Mouse (Mus musculus): ENCODE data around the gene Atxn1. TPM values are rescaled to one million over a fixed set of nuclear protein-coding genes. Genes with fewer than 3 reads are reported as not detected.
A peak's percentile ranks its signal among the peaks of the same experiment; 100 is the strongest.

Gene Atxn1
- polyA plus RNA-seq, 1 experiment, result 34.9 TPM

DNA sequence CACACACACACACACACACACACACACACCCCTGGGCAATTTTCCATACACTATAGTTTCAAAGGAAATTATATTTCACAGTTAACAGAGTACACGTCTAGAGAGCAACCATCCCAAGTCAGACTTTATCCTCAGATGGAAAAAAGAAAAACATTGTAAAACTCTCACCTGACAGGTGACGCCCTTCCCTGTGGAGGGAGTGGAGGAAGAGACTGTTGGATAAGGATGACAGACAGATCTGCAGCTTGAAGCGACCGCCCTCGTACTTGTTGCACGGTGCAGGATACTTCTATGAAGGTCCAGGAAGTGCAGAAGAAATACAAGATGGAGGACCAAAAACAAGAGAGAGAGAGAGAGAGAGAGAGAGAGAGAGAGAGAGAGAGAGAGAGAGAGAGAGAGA, 8.5 kb downstream of the Atxn1 start:
- TF ChIP-seq CTCF (IDR thresholded peaks at IDR 0.05; ENCODE audit: extremely low read depth, insufficient read length, insufficient replicate concordance, low read depth, low read length), result no peak
- TF ChIP-seq POLR2A (IDR thresholded peaks at IDR 0.05; ENCODE audit: low read depth, low read length), result no peak
- H3K4me3 ChIP-seq (ENCODE audit: low read depth, low read length), result no peak overlapping the region
- H3K4me1 ChIP-seq (ENCODE audit: control insufficient read depth, insufficient read depth, insufficient read length, low read length), result peaks cover 30% of the 10 kb centered on the region; the same call in 1 of the 2 replicates
- WGBS, result 40% methylated on average over 6 of the region's 6 CpGs
- no peaks in the 10 kb centered on the region for H3K36me3 ChIP-seq (ENCODE audit: control insufficient read depth, insufficient read depth, low read length)
- H3K27me3 ChIP-seq (ENCODE audit: control insufficient read depth, insufficient read depth, low read length), result no peaks in the 10 kb centered on the region
- H3K27ac ChIP-seq (ENCODE audit: insufficient read depth, low read depth, low read length), result peak overlapping the region; percentile 83

GRCm38 (mm10) chr13:45955370-45956055, 9.3 kb downstream of the Atxn1 start:
- Histone ChIP-seq H3K4me3 (ENCODE audit: low read depth, low read length) (no peak overlapping the region), H3K27ac (ENCODE audit: insufficient read depth, low read depth, low read length) (peak overlapping the region; percentile 83), H3K4me1 (ENCODE audit: control insufficient read depth, insufficient read depth, insufficient read length, low read length) (peaks cover 34% of the 10 kb centered on the region; the same call in 1 of the 2 replicates), H3K27me3 (ENCODE audit: control insufficient read depth, insufficient read depth, low read length) (no peaks in the 10 kb centered on the region), H3K36me3 (ENCODE audit: control insufficient read depth, insufficient read depth, low read length) (no peaks in the 10 kb centered on the region)
- TF ChIP-seq CTCF (IDR thresholded peaks at IDR 0.05; ENCODE audit: extremely low read depth, insufficient read length, insufficient replicate concordance, low read depth, low read length), result no peak
- TF ChIP-seq POLR2A (IDR thresholded peaks at IDR 0.05; ENCODE audit: low read depth, low read length), result no peak
- WGBS, result 75% methylated on average over 9 of the region's 9 CpGs

- Histone ChIP-seq H3K27me3 (ENCODE audit: control insufficient read depth, insufficient read depth, low read length) (no peaks in the 10 kb centered on the region), H3K36me3 (ENCODE audit: control insufficient read depth, insufficient read depth, low read length) (no peaks in the 10 kb centered on the region; the same call in 1 of the 2 replicates), H3K4me1 (ENCODE audit: control insufficient read depth, insufficient read depth, insufficient read length, low read length) (peaks cover 26% of the 10 kb centered on the region; the same call in 1 of the 2 replicates), H3K4me3 (ENCODE audit: low read depth, low read length) (no peak overlapping the region), H3K27ac (ENCODE audit: insufficient read depth, low read depth, low read length) (no peak overlapping the region)
- 91% methylated on average over 4 of the region's 4 CpGs for WGBS
- TF ChIP-seq POLR2A (IDR thresholded peaks at IDR 0.05; ENCODE audit: low read depth, low read length) (no peak), CTCF (IDR thresholded peaks at IDR 0.05; ENCODE audit: extremely low read depth, insufficient read length, insufficient replicate concordance, low read depth, low read length) (no peak)
Observed at GRCm38 (mm10) chr13:45953098-45953497, 11.7 kb downstream of the Atxn1 start.

DNA sequence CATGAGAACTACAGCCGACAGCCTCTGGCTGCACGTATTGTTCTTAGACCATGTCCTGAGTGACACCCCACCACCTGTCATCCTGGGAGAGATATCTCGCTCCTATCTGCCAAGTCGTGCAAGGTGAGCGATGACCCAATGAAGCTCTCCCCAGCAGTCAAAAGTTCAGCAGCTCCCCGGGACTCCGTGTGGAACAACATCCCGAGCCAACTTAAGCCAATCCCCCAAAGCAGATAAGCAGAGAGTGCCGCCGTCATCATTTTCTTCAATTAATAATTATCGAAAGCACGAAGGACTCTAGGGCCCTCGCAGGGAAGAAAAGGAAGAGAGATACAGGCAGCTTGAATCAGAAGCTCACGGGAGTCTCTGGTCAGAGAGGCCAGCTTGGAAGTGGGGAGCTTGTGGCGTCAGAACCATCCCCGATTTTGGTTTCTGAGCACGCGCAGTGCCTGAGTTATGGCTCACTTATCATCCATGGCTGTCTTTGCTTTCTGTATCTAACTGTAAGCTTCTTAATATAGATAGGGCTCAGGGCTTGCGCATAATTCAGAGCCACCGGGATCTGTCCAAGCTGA, 13.7 kb downstream of the Atxn1 start:
- H3K27me3 ChIP-seq (ENCODE audit: control insufficient read depth, insufficient read depth, low read length), result no peaks in the 10 kb centered on the region
- peak overlapping the region; percentile 88 for H3K27ac ChIP-seq (ENCODE audit: insufficient read depth, low read depth, low read length)
- no peaks in the 10 kb centered on the region; the same call in 1 of the 2 replicates for H3K36me3 ChIP-seq (ENCODE audit: control insufficient read depth, insufficient read depth, low read length)
- TF ChIP-seq CTCF (IDR thresholded peaks at IDR 0.05; ENCODE audit: extremely low read depth, insufficient read length, insufficient replicate concordance, low read depth, low read length) (no peak), POLR2A (IDR thresholded peaks at IDR 0.05; ENCODE audit: low read depth, low read length) (peak; percentile 70; the same call in 1 of the 2 replicates)
- WGBS, result 28% methylated on average over 20 of the region's 20 CpGs
- peaks cover 21% of the 10 kb centered on the region; the same call in 1 of the 2 replicates for H3K4me1 ChIP-seq (ENCODE audit: control insufficient read depth, insufficient read depth, insufficient read length, low read length)
- H3K4me3 ChIP-seq (ENCODE audit: low read depth, low read length), result peak overlapping the region; percentile 43

DNA sequence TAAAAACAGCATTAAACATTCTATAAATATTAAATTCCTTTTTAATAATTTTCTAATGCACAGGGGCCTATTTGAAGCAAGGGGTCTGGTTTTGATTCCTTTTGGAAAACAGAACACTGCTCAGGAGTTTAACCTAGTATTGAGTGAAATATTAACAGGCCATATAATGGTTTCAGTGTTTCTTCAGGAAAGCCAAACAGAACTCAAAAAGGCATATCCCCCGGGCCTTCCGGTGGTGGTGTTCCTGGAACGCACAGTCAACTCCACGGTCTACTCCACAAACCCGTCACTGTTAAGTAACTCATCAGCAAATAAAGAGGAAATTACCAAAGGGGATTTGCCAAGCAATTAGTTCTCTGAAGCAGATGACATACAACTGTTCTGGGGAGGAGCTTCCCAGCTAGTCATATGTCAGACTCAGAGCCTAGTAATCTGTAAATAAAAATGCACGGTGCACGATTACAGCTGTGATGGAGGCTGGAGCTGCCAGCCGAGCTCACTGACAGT, 14.4 kb downstream of the Atxn1 start:
- 33% methylated on average over 8 of the region's 8 CpGs for WGBS

GRCm38 (mm10) chr13:45946136-45946535, 18.7 kb downstream of the Atxn1 start:
- Histone ChIP-seq H3K4me3 (ENCODE audit: low read depth, low read length) (no peak overlapping the region), H3K27me3 (ENCODE audit: control insufficient read depth, insufficient read depth, low read length) (no peaks in the 10 kb centered on the region), H3K36me3 (ENCODE audit: control insufficient read depth, insufficient read depth, low read length) (no peaks in the 10 kb centered on the region; the same call in 1 of the 2 replicates), H3K4me1 (ENCODE audit: control insufficient read depth, insufficient read depth, insufficient read length, low read length) (peaks cover 7% of the 10 kb centered on the region; the same call in 1 of the 2 replicates), H3K27ac (ENCODE audit: insufficient read depth, low read depth, low read length) (no peak overlapping the region)
- TF ChIP-seq POLR2A (IDR thresholded peaks at IDR 0.05; ENCODE audit: low read depth, low read length) (no peak), CTCF (IDR thresholded peaks at IDR 0.05; ENCODE audit: extremely low read depth, insufficient read length, insufficient replicate concordance, low read depth, low read length) (no peak)
- WGBS, result 96% methylated on average over 11 of the region's 11 CpGs

More for the DNA sequence above, 14.4 kb downstream of the Atxn1 start:
- Histone ChIP-seq H3K36me3 (ENCODE audit: control insufficient read depth, insufficient read depth, low read length) (no peaks in the 10 kb centered on the region; the same call in 1 of the 2 replicates), H3K27ac (ENCODE audit: insufficient read depth, low read depth, low read length) (peak overlapping the region; percentile 83), H3K4me1 (ENCODE audit: control insufficient read depth, insufficient read depth, insufficient read length, low read length) (peaks cover 14% of the 10 kb centered on the region; the same call in 1 of the 2 replicates), H3K4me3 (ENCODE audit: low read depth, low read length) (no peak overlapping the region; the same call in 1 of the 2 replicates), H3K27me3 (ENCODE audit: control insufficient read depth, insufficient read depth, low read length) (no peaks in the 10 kb centered on the region)
- TF ChIP-seq POLR2A (IDR thresholded peaks at IDR 0.05; ENCODE audit: low read depth, low read length), result no peak

DNA sequence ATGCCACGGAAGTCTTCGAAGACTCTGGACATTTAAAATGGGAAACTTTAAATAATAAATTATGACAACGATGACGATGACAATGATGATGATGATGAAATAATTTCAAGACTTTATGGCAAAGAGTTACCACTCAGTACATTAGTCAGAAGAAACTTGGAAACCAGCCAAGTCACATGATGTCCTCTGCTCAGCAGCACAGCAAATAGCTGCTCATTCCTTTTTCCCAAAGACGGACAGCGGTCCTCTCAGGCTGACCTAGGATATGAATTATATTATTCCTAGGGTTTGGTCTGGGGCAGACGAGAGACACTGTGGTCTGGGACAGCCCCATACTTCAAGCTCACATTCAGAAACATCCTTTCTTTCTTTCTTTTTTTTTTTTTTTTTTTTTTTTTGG, 22.5 kb downstream of the Atxn1 start:
- Histone ChIP-seq H3K4me1 (ENCODE audit: control insufficient read depth, insufficient read depth, insufficient read length, low read length) (no peaks in the 10 kb centered on the region), H3K36me3 (ENCODE audit: control insufficient read depth, insufficient read depth, low read length) (peaks cover 3% of the 10 kb centered on the region), H3K27ac (ENCODE audit: insufficient read depth, low read depth, low read length) (no peak overlapping the region), H3K27me3 (ENCODE audit: control insufficient read depth, insufficient read depth, low read length) (no peaks in the 10 kb centered on the region), H3K4me3 (ENCODE audit: low read depth, low read length) (no peak overlapping the region)
- no peak for TF ChIP-seq POLR2A (IDR thresholded peaks at IDR 0.05; ENCODE audit: low read depth, low read length)
- TF ChIP-seq CTCF (IDR thresholded peaks at IDR 0.05; ENCODE audit: extremely low read depth, insufficient read length, insufficient replicate concordance, low read depth, low read length), result no peak
- WGBS, result 88% methylated on average over 7 of the region's 7 CpGs
